Mouse (Mus musculus) kidney, adult 11 months (tissue): ENCODE data around the gene Tfap2b.
A peak's percentile ranks its signal among the peaks of the same experiment; 100 is the strongest.

ENCODE experiments used
- DNase-seq: peaks from one replicate; pipeline ENCODE4 v3.0.0; 2022

Gene Tfap2b

DNA sequence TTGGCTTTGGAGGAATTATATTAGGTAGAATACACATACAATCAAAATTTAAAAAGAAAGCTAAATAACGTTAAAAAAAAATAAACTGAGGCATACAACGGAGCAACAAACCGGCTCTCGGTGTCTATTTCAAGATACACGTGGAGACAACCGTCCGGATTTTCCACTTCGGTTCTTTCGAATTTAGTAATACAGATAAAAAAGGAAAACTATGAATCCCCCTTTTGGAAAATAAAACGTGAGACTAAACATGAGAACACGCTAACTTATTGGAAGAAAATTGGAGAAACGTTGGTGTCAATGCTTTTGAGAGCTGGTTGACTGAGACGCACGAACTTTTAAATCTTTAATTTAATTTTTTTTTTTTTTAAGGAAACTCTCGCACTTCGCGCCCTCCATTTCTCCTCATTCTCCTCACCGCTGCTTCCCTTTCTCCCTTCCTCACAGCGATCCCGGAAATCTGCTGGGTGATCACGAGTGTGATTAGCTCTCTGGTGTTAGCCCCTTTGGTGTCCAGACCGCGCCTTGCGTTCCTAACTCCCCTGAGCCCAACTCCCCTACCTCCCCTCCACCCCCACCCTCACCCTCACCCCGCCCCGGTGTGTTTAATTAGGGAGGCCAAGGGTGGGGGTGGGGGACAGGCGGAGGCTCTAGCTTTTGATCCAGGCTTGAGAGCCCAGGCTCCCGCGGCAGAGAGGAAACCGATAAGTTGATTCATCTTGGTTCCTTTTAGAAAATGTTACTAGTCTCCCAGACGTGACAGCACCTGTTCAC, 25.9 kb downstream of the Tfap2b start:
- DNase-seq: no peak

DNA sequence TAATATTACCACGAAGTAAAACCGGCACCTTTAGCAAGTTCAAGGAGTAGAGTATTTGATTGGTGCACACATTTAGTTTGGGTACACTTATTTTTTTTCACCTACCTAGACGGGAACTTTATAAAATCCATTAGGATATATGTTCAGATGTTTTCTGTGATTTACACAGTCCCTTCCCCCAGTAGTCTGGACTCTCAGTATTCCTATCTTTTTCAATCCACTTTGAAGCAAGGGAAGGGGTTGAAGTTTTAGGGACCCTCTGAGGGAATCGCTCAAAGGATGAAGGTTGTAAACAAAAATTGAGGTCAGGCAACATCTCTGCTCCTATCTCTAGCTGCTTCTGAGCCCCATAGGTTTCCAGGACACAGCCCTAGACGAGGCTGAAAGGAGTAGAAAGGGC, 27.3 kb downstream of the Tfap2b start:
- no peak for DNase-seq

- no peak for DNase-seq
These were observed 27.9 kb downstream of the Tfap2b start for GRCm38 (mm10) chr1:19236591-19236990.

GRCm38 (mm10) chr1:19237061-19237460, 28.3 kb downstream of the Tfap2b start:
- no peak for DNase-seq

- no peak for DNase-seq
These were observed 29.2 kb downstream of the Tfap2b start for GRCm38 (mm10) chr1:19237721-19238410.

DNA sequence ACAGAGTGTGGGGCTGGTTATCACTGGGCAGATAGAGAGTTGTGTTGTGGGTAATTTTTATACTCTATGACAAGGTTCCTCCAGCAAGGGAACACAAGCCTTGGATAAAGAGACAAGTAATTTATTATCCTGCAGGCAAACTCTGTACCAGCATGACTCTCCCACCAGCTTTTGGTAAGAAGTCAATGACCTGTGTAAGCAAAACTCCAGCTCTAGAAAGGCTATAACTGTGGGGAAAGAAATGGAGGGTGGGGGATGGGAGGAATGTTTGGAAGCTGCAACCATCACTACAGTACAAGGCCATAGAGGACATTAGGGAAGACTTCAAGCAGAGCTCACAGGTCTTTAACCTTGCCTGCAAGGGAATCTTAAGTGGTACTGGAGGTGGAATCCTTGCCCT, 31.3 kb downstream of the Tfap2b start:
- no peak for DNase-seq

- peak; percentile 58 for DNase-seq
These were observed 32.6 kb downstream of the Tfap2b start for GRCm38 (mm10) chr1:19241316-19241715.

GRCm38 (mm10) chr1:19242021-19242420, 33.3 kb downstream of the Tfap2b start:
- DNase-seq: no peak

DNA sequence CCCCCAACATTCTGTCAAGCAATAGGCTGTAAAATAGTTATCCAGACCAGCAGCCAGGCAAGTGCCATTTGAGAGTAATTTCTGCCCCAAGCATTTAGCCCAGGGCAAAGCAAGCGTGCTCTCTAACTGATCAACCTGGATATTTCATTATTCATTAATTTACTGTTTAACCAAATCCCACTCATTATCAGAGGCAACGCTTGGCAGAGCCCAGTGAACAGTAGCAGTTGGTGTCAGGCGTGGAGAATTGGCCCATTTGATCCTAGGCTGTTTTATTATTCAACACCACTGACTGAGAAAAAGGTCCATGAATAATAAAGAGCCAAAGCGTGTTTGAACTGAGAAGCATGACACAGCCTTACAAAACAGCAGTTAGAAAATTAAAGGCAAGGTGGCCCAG, 36.3 kb downstream of the Tfap2b start:
- peak; percentile 85 for DNase-seq

DNA sequence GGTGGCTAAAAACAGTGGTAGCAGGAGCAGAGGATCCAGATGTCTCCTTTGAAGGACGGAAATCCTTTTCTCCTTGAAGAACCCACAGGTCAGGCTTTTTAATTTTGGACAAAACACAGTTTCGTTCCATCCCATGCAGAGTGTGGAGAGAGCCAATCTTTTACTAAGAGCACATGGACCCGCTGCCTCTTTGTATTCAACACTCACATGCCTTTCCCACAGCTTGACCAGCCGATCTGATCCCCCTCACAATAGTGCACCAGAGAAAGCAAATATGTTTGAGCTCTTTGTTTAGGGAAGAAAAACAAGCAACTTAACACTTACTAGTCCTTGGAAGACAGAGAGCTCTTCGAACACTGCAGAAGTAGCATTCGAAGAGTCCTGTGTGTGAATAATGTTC, 42.6 kb downstream of the Tfap2b start:
- no peak for DNase-seq

GRCm38 (mm10) chr1:19269596-19269995, 60.9 kb downstream of the Tfap2b start:
- DNase-seq: no peak
